Mouse (Mus musculus): ENCODE results near the gene Sema3c.
"Not testable (repeated sequence)": the region's sequence is repeated elsewhere in the genome, so short reads cannot be mapped to it uniquely, and the experiment has no call there.

Gene Sema3c

GRCm38 (mm10) chr5:17573694-17574380, at the start of gene Sema3c:
Gene Sema3c, plus strand, starts transcription at chr5:17574281.
- DNase-seq: peak; percentile 36

- DNase-seq: not testable (repeated sequence)
Observed at GRCm38 (mm10) chr5:17531165-17531564, 42.9 kb upstream of the Sema3c start.

- DNase-seq: peak; percentile 30
Observed at GRCm38 (mm10) chr5:17543141-17543540, 30.9 kb upstream of the Sema3c start.

GRCm38 (mm10) chr5:17544904-17545449, 29.1 kb upstream of the Sema3c start:
- DNase-seq: no peak

GRCm38 (mm10) chr5:17551693-17552092, 22.4 kb upstream of the Sema3c start:
- no peak for DNase-seq

GRCm38 (mm10) chr5:17556073-17556473, 18.0 kb upstream of the Sema3c start:
- DNase-seq: peak; percentile 68

- DNase-seq: peak; percentile 18
Observed at GRCm38 (mm10) chr5:17556715-17557265, 17.3 kb upstream of the Sema3c start.

GRCm38 (mm10) chr5:17571571-17571970, 2.5 kb upstream of the Sema3c start:
- DNase-seq: peak; percentile 63

GRCm38 (mm10) chr5:17574413-17575182, 517 bp downstream of the Sema3c start:
- DNase-seq: peak; percentile 85

GRCm38 (mm10) chr5:17575183-17575495, 1.1 kb downstream of the Sema3c start:
- DNase-seq: no peak

- DNase-seq: peak; percentile 57
Observed at GRCm38 (mm10) chr5:17576069-17576468, 2.0 kb downstream of the Sema3c start.

- no peak for DNase-seq
Observed at GRCm38 (mm10) chr5:17582047-17582515, 8.0 kb downstream of the Sema3c start.

GRCm38 (mm10) chr5:17584299-17584945, 10.3 kb downstream of the Sema3c start:
- no peak for DNase-seq

GRCm38 (mm10) chr5:17586518-17587210, 12.6 kb downstream of the Sema3c start:
- no peak for DNase-seq

- DNase-seq: no peak
Observed at GRCm38 (mm10) chr5:17591908-17592307, 17.8 kb downstream of the Sema3c start.

- DNase-seq: no peak
Observed at GRCm38 (mm10) chr5:17601700-17602099, 27.6 kb downstream of the Sema3c start.

GRCm38 (mm10) chr5:17620619-17621018, 46.5 kb downstream of the Sema3c start:
- DNase-seq: no peak

- DNase-seq: no peak
Observed at GRCm38 (mm10) chr5:17622564-17622963, 48.5 kb downstream of the Sema3c start.

- DNase-seq: no peak
Observed at GRCm38 (mm10) chr5:17628606-17629005, 54.5 kb downstream of the Sema3c start.

GRCm38 (mm10) chr5:17629599-17629998, 55.5 kb downstream of the Sema3c start:
- no peak for DNase-seq

GRCm38 (mm10) chr5:17639519-17639918, 65.4 kb downstream of the Sema3c start:
- DNase-seq: no peak

- no peak for DNase-seq
Observed at GRCm38 (mm10) chr5:17647643-17648226, 73.7 kb downstream of the Sema3c start.
